Mouse (Mus musculus): ENCODE results near the gene Paics. TPM values are rescaled to one million over a fixed set of nuclear protein-coding genes. Genes with fewer than 3 reads are reported as not detected.
"Not testable (repeated sequence)": the region's sequence is repeated elsewhere in the genome, so short reads cannot be mapped to it uniquely, and the experiment has no call there.

Paics gene
- polyA plus RNA-seq, 1 experiment from 2014 or later = 346 TPM

- no peak overlapping the region for H3K4me3 ChIP-seq (replicated peaks)
- H3K9me3 ChIP-seq = no peaks in the 10 kb centered on the region
- H3K36me3 ChIP-seq (replicated peaks) = peaks cover 31% of the 10 kb centered on the region
- no peaks in the 10 kb centered on the region for H3K27me3 ChIP-seq
- H3K27ac ChIP-seq = no peak overlapping the region
- no peak overlapping the region for H3K9ac ChIP-seq
- no peak overlapping the region for H3K4me2 ChIP-seq
- no peak for ATAC-seq (ENCODE audit: low FRiP score)
- peaks cover 34% of the 10 kb centered on the region for H3K4me1 ChIP-seq
- 88% methylated on average over 6 of the region's 6 CpGs for WGBS
These were observed 3.3 kb downstream of the Paics start for GRCm38 (mm10) chr5:76954271-76954900.

- H3K27me3 ChIP-seq = no peaks in the 10 kb centered on the region
- no peak overlapping the region for H3K9ac ChIP-seq
- no peak overlapping the region for H3K27ac ChIP-seq
- no peaks in the 10 kb centered on the region for H3K9me3 ChIP-seq
- no peak overlapping the region for H3K4me2 ChIP-seq
- peaks cover 23% of the 10 kb centered on the region for H3K4me1 ChIP-seq
- H3K4me3 ChIP-seq (replicated peaks) = no peak overlapping the region
- WGBS = 88% methylated on average over 4 of the region's 4 CpGs
- H3K36me3 ChIP-seq (replicated peaks) = peaks cover 41% of the 10 kb centered on the region
- no peak for ATAC-seq (ENCODE audit: low FRiP score)
These were observed 4.4 kb downstream of the Paics start for GRCm38 (mm10) chr5:76955474-76955873.

- Histone ChIP-seq H3K36me3 (replicated peaks) (peaks cover 62% of the 10 kb centered on the region), H3K27me3 (no peaks in the 10 kb centered on the region), H3K4me1 (peaks cover 10% of the 10 kb centered on the region), H3K9me3 (no peaks in the 10 kb centered on the region), H3K9ac (no peak overlapping the region), H3K4me3 (replicated peaks) (no peak overlapping the region), H3K4me2 (no peak overlapping the region), H3K27ac (no peak overlapping the region)
- WGBS = 95% methylated on average over 1 of the region's 1 CpGs
- ATAC-seq (ENCODE audit: low FRiP score) = no peak
These were observed 6.8 kb downstream of the Paics start for GRCm38 (mm10) chr5:76957954-76958353.

- Histone ChIP-seq H3K4me1 (peaks cover under 1% of the 10 kb centered on the region; the same call in 1 of the 2 replicates), H3K27ac (no peak overlapping the region), H3K4me2 (no peak overlapping the region), H3K9ac (no peak overlapping the region), H3K4me3 (replicated peaks) (no peak overlapping the region), H3K36me3 (replicated peaks) (peaks cover 76% of the 10 kb centered on the region), H3K9me3 (no peaks in the 10 kb centered on the region), H3K27me3 (no peaks in the 10 kb centered on the region)
- WGBS = 91% methylated on average over 5 of the region's 5 CpGs
- no peak for ATAC-seq (ENCODE audit: low FRiP score)
These were observed 8.5 kb downstream of the Paics start for GRCm38 (mm10) chr5:76959587-76959986.

GRCm38 (mm10) chr5:76962545-76962944 is 11.4 kb downstream of the Paics start:
- Histone ChIP-seq H3K36me3 (replicated peaks) (peaks cover 82% of the 10 kb centered on the region), H3K27ac (no peak overlapping the region), H3K4me3 (replicated peaks) (no peak overlapping the region), H3K27me3 (no peaks in the 10 kb centered on the region), H3K9ac (no peak overlapping the region), H3K4me2 (no peak overlapping the region), H3K9me3 (no peaks in the 10 kb centered on the region), H3K4me1 (no peaks in the 10 kb centered on the region)
- 82% methylated on average over 11 of the region's 11 CpGs for WGBS
- ATAC-seq (ENCODE audit: low FRiP score) = no peak

- peaks cover 83% of the 10 kb centered on the region for H3K36me3 ChIP-seq (replicated peaks)
- no peak overlapping the region for H3K9ac ChIP-seq
- H3K4me3 ChIP-seq (replicated peaks) = no peak overlapping the region
- H3K4me2 ChIP-seq = no peak overlapping the region
- no peaks in the 10 kb centered on the region for H3K4me1 ChIP-seq
- H3K9me3 ChIP-seq = no peaks in the 10 kb centered on the region
- ATAC-seq (ENCODE audit: low FRiP score) = no peak
- WGBS = 89% methylated on average over 3 of the region's 3 CpGs
- H3K27ac ChIP-seq = no peak overlapping the region
- no peaks in the 10 kb centered on the region for H3K27me3 ChIP-seq
These were observed 13.5 kb downstream of the Paics start for GRCm38 (mm10) chr5:76964651-76965050.

GRCm38 (mm10) chr5:76969250-76969649 is 18.1 kb downstream of the Paics start:
- 88% methylated on average over 5 of the region's 5 CpGs for WGBS
- peaks cover 55% of the 10 kb centered on the region for H3K36me3 ChIP-seq (replicated peaks)
- H3K4me3 ChIP-seq (replicated peaks) = no peak overlapping the region

GRCm38 (mm10) chr5:76971115-76971514 is 20.0 kb downstream of the Paics start:
- peaks cover 41% of the 10 kb centered on the region for H3K36me3 ChIP-seq (replicated peaks)
- ATAC-seq (ENCODE audit: low FRiP score); H3K27ac ChIP-seq; H3K9ac ChIP-seq; H3K9me3 ChIP-seq; H3K4me2 ChIP-seq; H3K27me3 ChIP-seq; H3K4me3 ChIP-seq (replicated peaks): not testable (repeated sequence)
- peaks cover 14% of the 10 kb centered on the region for H3K4me1 ChIP-seq
- 93% methylated on average over 1 of the region's 1 CpGs for WGBS

More at GRCm38 (mm10) chr5:76969250-76969649, 18.1 kb downstream of the Paics start:
- no peaks in the 10 kb centered on the region for H3K27me3 ChIP-seq
- peaks cover 7% of the 10 kb centered on the region for H3K4me1 ChIP-seq
- H3K27ac ChIP-seq = no peak overlapping the region
- no peak for ATAC-seq (ENCODE audit: low FRiP score)
- no peak overlapping the region for H3K9ac ChIP-seq
- no peak overlapping the region for H3K4me2 ChIP-seq
- H3K9me3 ChIP-seq = no peaks in the 10 kb centered on the region

GRCm38 (mm10) chr5:76973488-76973887 is 22.4 kb downstream of the Paics start:
- Histone ChIP-seq H3K27me3 (no peaks in the 10 kb centered on the region), H3K36me3 (replicated peaks) (peaks cover 40% of the 10 kb centered on the region), H3K4me1 (peaks cover 14% of the 10 kb centered on the region), H3K27ac (no peak overlapping the region), H3K4me2 (peak overlapping the region; percentile 88), H3K9me3 (no peaks in the 10 kb centered on the region), H3K9ac (0 out of 2 replicates have a peak overlapping the region, but pooled peaks have one; percentile 72), H3K4me3 (replicated peaks) (peak overlapping the region; percentile 89)
- ATAC-seq (ENCODE audit: low FRiP score) = no peak
- WGBS = 63% methylated on average over 3 of the region's 3 CpGs

- 3% methylated on average over 17 of the region's 17 CpGs for WGBS
- ATAC-seq (ENCODE audit: low FRiP score) = peak; percentile 62; the same call in 1 of the 2 replicates
- Histone ChIP-seq H3K4me2 (peak overlapping the region; percentile 88), H3K27ac (0 out of 2 replicates have a peak overlapping the region, but pooled peaks have one; percentile 14), H3K36me3 (replicated peaks) (peaks cover 39% of the 10 kb centered on the region), H3K9me3 (no peaks in the 10 kb centered on the region), H3K27me3 (no peaks in the 10 kb centered on the region), H3K9ac (peak overlapping the region; percentile 72), H3K4me1 (peaks cover 14% of the 10 kb centered on the region), H3K4me3 (replicated peaks) (peak overlapping the region; percentile 89)
These were observed 23.1 kb downstream of the Paics start for GRCm38 (mm10) chr5:76974207-76974553.

- H3K4me1 ChIP-seq = peaks cover 14% of the 10 kb centered on the region
- H3K9ac ChIP-seq = peak within 1 kb of the TSS; percentile 80
- ATAC-seq (ENCODE audit: low FRiP score) = peak; percentile 94
- no peaks in the 10 kb centered on the region for H3K27me3 ChIP-seq
- WGBS = under 1% methylated on average over 59 of the region's 60 CpGs
- peak within 1 kb of the TSS; percentile 89 for H3K4me3 ChIP-seq (replicated peaks)
- peak within 1 kb of the TSS; percentile 88 for H3K4me2 ChIP-seq
- no peaks in the 10 kb centered on the region for H3K9me3 ChIP-seq
- peaks cover 39% of the 10 kb centered on the region for H3K36me3 ChIP-seq (replicated peaks)
- peak within 1 kb of the TSS; percentile 86 for H3K27ac ChIP-seq
These were observed 23.6 kb downstream of the Paics start, which contains the start of gene Srp72 for GRCm38 (mm10) chr5:76974554-76975285. TSS of gene Srp72 (plus strand) at chr5:76974683.

GRCm38 (mm10) chr5:76975736-76976135 is 24.6 kb downstream of the Paics start:
- no peaks in the 10 kb centered on the region for H3K27me3 ChIP-seq
- H3K36me3 ChIP-seq (replicated peaks) = peaks cover 38% of the 10 kb centered on the region
- no peak for ATAC-seq (ENCODE audit: low FRiP score)
- H3K4me3 ChIP-seq (replicated peaks) = peak overlapping the region; percentile 89
- H3K4me2 ChIP-seq = peak overlapping the region; percentile 88
- H3K9me3 ChIP-seq = no peaks in the 10 kb centered on the region
- no peak overlapping the region for H3K9ac ChIP-seq
- 90% methylated on average over 8 of the region's 8 CpGs for WGBS
- H3K4me1 ChIP-seq = peaks cover 14% of the 10 kb centered on the region
- H3K27ac ChIP-seq = no peak overlapping the region
